Mouse (Mus musculus) heart, adult 2 months (tissue): ENCODE results near the gene Slc12a6.

Experiments
- CTCF ChIP-seq: fragments of 200-600 bp; IDR thresholded peaks from 2 replicates; pipeline ENCODE4 v1.8.1; 2022; ENCODE audit warnings: antibody characterized with exemption, mild to moderate bottlenecking, moderate library complexity
- EP300 ChIP-seq: fragments of 200-500 bp; IDR thresholded peaks from 2 replicates; pipeline ENCODE4 v1.6.1; 2011; ENCODE audit warnings: low read depth, low read length, control low read depth; ENCODE audit not compliant: insufficient read depth
- POLR2A ChIP-seq: fragments of 200-500 bp; IDR thresholded peaks from 2 replicates; pipeline ENCODE4 v1.6.1; 2011; ENCODE audit warnings: mild to moderate bottlenecking, low read depth, low read length, control low read depth; ENCODE audit not compliant: insufficient read depth

DNA sequence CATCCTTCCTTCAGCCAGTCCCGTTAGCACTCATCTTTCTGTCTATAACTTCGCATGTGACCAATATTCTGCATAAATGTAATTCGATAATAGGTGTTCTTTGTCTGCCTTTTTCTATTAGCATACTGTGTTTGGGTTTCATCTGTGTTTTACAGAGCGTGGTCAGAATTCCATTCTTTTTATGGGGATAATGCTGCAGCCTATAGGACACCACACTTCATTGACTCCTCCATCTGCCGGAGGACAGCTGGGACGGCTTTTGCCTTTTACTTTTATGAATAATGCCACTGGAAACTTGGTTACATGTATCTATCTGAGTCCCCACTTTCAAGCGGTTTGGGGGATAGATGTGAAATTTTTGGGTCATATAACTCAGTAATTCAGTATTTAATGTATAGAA, 50.0 kb downstream of the Slc12a6 start:
- TF ChIP-seq EP300 (no peak), POLR2A (no peak), CTCF (no peak)
